Mouse (Mus musculus) forebrain, embryonic 11.5 days (tissue): ENCODE data around the gene Asb16. TPM values are rescaled to one million over a fixed set of nuclear protein-coding genes. Genes with fewer than 3 reads are reported as not detected.

ENCODE experiments used
- ATAC-seq: fragments of 200-750 bp; cut with Nextera tagmentation; replicated peaks from 2 replicates; pipeline ENCODE4 v1.8.0; 2017; ENCODE audit warnings: moderate TSS enrichment; ENCODE audit not compliant: low FRiP score
- DNase-seq: peaks from one replicate; pipeline ENCODE4 v3.0.0-alpha.2; 2017; ENCODE audit warnings: low spot score
- H3K27ac ChIP-seq: fragments of 300-500 bp; sonication (generic); 2 replicates; pipeline ENCODE4 v1.5.1; 2014; ENCODE audit warnings: low read depth, low read length
- H3K27me3 ChIP-seq: fragments of 300-500 bp; sonication (generic); 2 replicates; pipeline ENCODE4 v1.6.1; 2014; ENCODE audit warnings: mild to moderate bottlenecking, low read length, mixed read lengths; ENCODE audit not compliant: control insufficient read depth, insufficient read depth
- H3K36me3 ChIP-seq: fragments of 300-500 bp; sonication (generic); 2 replicates; pipeline ENCODE4 v1.6.1; 2014; ENCODE audit warnings: mild to moderate bottlenecking, low read length, moderate library complexity, mixed read lengths; ENCODE audit not compliant: control insufficient read depth, insufficient read depth
- H3K4me1 ChIP-seq: fragments of 300-500 bp; sonication (generic); replicated peaks from 2 replicates; pipeline ENCODE4 v1.6.1; 2014; ENCODE audit warnings: low read length, mixed read lengths; ENCODE audit not compliant: control insufficient read depth, insufficient read depth
- H3K4me2 ChIP-seq: fragments of 300-500 bp; sonication (generic); 2 replicates; pipeline ENCODE4 v1.6.1; 2014; ENCODE audit warnings: low read depth, mild to moderate bottlenecking, low read length, moderate library complexity, mixed read lengths; ENCODE audit not compliant: severe bottlenecking
- H3K4me3 ChIP-seq: fragments of 300-500 bp; sonication (generic); 2 replicates; pipeline ENCODE4 v1.5.1; 2014; ENCODE audit warnings: low read depth, low read length
- H3K9ac ChIP-seq: fragments of 300-500 bp; sonication (generic); 2 replicates; pipeline ENCODE4 v1.6.1; 2014; ENCODE audit warnings: low read length
- H3K9me3 ChIP-seq: fragments of 300-500 bp; sonication (generic); 2 replicates; pipeline ENCODE4 v1.6.1; 2016; ENCODE audit warnings: low read length, mixed read lengths; ENCODE audit not compliant: control insufficient read depth
- WGBS: fragments of 180-500 bp; shearing (Covaris S2); extraction: QIAGEN DNeasy Blood & Tissue Kit; methylation state at CpG from one replicate; pipeline ENCODE4 v1.1.7; 2014; 5-methylcytosine and 5-hydroxymethylcytosine counted together
- polyA plus RNA-seq: library from polyadenylated mRNA; unstranded; fragments of >200 nt; fragmentation: Nextera tagmentation; extraction: Ambion mirVana; gene quantifications from 2 replicates; pipeline ENCODE4 v1.2.1, GENCODE M21; 2014

Gene Asb16
- polyA plus RNA-seq, 1 experiment from 2014 or later = not detected

DNA sequence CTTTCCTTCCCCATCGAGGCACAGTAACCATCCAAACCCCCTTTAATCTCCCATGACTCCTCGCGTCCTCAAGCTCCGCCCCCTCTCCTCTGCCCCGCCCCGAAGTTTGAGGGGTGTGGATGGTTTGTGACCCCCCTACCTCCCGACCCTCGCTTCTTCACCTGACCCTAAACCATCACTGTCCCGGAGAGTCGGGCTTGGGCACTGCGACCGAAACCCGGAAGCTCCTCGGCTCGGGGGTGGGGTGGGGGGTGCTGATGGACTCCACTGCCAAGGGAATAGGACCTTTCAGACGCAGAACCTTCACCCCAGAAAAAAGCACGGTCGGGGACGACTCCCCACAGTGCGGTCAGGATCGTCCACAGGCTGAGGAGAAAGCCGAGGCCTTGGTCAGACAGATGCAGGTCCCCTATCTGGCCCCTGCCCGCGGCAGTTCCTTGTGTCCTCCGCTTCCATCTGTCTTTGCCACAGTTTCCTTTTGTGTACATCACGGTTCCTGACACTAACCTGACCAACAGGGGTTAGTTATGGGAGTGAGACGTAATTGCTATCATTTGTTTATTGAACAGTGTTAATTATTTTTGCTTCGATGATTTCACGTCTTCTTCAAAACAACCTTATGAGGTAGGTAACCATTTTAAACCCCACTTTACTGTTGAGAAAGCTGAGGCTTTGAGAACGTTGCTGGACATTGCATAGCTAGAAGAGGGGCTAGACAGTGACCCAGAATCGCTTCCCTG lies 16.7 kb downstream of the Asb16 start:
- DNase-seq = no peak
- Histone ChIP-seq H3K4me2 (peak overlapping the region; percentile 70), H3K4me1 (0 out of 2 replicates have a peak, but pooled peaks cover 2% of the 10 kb centered on the region), H3K27ac (peak overlapping the region; percentile 18; the same call in 1 of the 2 replicates), H3K36me3 (peaks cover under 1% of the 10 kb centered on the region; the same call in 1 of the 2 replicates), H3K9me3 (no peaks in the 10 kb centered on the region), H3K27me3 (no peaks in the 10 kb centered on the region), H3K4me3 (peak overlapping the region; percentile 69), H3K9ac (peak overlapping the region; percentile 79)
- WGBS = 6% methylated on average over 31 of the region's 31 CpGs
- ATAC-seq = peak; percentile 64

DNA sequence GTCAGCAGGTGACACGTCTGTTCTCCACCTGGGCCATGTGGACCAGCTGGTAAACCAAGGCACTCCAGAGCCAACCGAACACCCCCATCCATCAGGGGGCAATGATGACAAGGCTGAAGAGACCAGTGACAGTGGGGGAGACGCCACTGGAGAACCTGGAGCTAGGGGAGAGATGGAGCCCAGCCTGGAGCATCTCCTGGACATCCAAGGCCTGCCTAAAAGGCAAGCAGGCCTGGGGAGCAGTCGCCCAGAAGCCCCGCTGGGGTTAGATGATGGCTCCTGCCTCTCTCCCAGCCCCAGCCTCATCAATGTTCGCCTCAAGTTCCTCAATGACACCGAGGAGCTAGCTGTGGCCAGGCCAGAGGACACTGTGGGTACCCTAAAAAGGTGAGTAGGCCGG lies 18.9 kb downstream of the Asb16 start:
- Histone ChIP-seq H3K4me3 (no peak overlapping the region), H3K9ac (no peak overlapping the region), H3K9me3 (no peaks in the 10 kb centered on the region), H3K4me1 (0 out of 2 replicates have a peak, but pooled peaks cover 2% of the 10 kb centered on the region), H3K27ac (no peak overlapping the region), H3K4me2 (no peak overlapping the region), H3K27me3 (no peaks in the 10 kb centered on the region), H3K36me3 (peaks cover 7% of the 10 kb centered on the region; the same call in 1 of the 2 replicates)
- ATAC-seq = no peak
- DNase-seq = no peak
- 87% methylated on average over 8 of the region's 8 CpGs for WGBS

DNA sequence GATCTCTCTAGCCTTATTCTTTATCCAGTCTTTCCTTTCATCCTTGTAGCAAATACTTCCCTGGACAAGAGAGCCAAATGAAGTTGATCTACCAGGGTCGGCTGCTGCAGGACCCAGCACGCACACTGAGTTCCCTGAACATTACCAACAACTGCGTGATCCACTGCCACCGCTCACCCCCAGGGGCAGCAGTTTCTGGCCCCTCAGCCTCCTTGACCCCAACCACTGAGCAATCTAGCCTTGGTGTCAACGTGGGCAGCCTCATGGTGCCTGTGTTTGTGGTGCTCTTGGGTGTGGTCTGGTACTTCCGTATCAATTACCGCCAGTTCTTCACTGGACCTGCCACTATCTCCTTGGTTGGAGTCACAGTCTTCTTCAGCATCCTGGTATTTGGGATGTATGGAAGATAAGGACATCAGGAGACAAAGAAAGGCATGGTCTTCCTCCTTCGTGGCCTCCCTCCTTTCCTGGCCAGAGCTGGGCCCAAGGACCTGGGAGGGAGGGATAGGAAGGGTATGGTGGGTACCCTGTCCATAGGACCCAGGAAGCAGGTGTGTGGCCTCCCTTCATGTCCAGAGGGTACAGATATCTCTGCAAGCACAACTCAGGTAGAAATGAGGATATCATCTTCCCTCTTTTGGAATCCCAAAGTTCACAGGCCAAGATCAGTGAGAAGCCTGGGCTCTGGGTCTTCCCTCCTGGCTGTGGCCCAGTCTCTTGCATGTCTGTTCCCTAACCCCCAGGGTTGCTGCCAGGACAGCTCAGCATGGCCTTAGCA lies 19.7 kb downstream of the Asb16 start:
- DNase-seq (no peak), ATAC-seq (no peak)
- no peaks in the 10 kb centered on the region for H3K9me3 ChIP-seq
- peaks cover 7% of the 10 kb centered on the region; the same call in 1 of the 2 replicates for H3K36me3 ChIP-seq
- no peak overlapping the region for H3K27ac ChIP-seq
- 0 out of 2 replicates have a peak, but pooled peaks cover 2% of the 10 kb centered on the region for H3K4me1 ChIP-seq
- H3K27me3 ChIP-seq = no peaks in the 10 kb centered on the region
- no peak overlapping the region for H3K9ac ChIP-seq
- WGBS = 82% methylated on average over 8 of the region's 8 CpGs
- no peak overlapping the region for H3K4me2 ChIP-seq
- H3K4me3 ChIP-seq = no peak overlapping the region

DNA sequence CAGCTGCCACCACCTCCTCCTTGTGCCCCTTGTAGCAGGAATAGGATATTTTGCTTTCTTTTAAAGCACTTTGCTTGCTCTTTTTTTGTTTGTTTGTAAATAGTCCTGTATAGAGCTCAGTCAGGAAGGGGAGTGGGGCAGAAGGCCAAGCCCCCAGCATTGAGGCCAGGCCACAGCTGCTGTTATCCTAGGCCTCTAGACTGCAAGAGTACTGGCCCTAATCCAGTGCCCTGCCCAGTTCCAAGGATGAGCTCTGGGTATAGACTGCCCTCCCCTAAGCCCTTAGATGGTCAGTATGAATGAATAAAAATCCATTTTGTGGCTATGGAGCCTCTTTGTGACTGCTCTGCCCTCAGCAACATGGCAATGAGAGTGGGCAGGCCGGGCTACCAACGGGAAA lies 20.4 kb downstream of the Asb16 start:
- Histone ChIP-seq H3K9me3 (no peaks in the 10 kb centered on the region), H3K27ac (no peak overlapping the region), H3K4me1 (0 out of 2 replicates have a peak, but pooled peaks cover 2% of the 10 kb centered on the region), H3K27me3 (no peaks in the 10 kb centered on the region), H3K4me3 (no peak overlapping the region), H3K9ac (no peak overlapping the region), H3K4me2 (no peak overlapping the region), H3K36me3 (peaks cover 7% of the 10 kb centered on the region; the same call in 1 of the 2 replicates)
- ATAC-seq = no peak
- DNase-seq = no peak
- 80% methylated on average over 2 of the region's 2 CpGs for WGBS

DNA sequence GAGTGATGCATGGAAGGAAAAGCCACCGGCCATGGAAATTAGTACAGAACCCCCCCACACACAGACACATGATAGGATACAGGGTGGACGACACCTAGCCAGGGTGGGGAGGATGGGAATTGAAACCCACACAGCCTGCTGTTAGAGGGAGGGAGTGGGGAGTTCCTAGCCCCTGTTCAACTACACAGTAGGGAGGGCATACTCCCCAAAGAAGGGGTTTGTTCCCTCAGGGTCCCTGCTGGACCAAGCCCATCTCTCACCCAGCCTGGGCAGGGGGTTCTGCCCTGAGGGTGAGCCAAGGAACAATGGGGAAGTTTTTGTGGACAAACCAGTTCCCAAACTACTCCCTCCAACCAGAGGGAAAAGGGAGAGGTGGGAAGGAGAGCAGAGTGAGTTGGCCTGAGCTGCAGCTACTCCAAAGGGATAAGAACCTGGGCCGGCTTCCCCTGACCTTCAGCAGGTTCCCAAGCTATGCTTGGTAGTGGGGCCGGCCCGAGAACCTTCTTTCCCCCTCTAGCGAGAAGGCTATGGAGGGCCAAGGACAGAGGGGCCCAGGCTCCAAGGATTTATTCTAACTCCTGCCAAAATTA lies 21.1 kb downstream of the Asb16 start:
- Histone ChIP-seq H3K4me2 (no peak overlapping the region), H3K27ac (no peak overlapping the region), H3K9me3 (no peaks in the 10 kb centered on the region), H3K9ac (no peak overlapping the region), H3K4me1 (0 out of 2 replicates have a peak, but pooled peaks cover 2% of the 10 kb centered on the region), H3K27me3 (no peaks in the 10 kb centered on the region), H3K36me3 (peaks cover 7% of the 10 kb centered on the region; the same call in 1 of the 2 replicates), H3K4me3 (no peak overlapping the region)
- WGBS = 59% methylated on average over 5 of the region's 6 CpGs
- DNase-seq = no peak
- no peak for ATAC-seq

DNA sequence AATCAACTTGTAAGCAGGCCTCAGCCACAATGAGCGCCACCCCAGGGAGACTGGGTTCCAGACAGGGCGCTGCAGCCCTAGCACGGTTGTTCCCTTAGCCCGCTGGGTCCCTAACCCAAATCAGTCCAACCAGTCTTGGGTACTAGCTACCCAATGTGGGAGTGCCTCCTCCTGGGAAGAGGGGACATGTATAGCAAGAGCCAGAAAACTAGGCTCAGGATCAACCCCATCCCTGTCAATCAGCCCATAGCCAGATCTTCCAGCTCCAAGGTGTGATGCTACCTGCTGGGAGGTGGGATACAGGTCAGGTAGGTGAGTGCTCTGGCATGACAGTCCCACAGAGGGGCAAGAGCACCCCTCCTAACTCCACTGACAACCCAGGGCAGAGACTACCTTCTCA lies 21.6 kb downstream of the Asb16 start:
- no peak overlapping the region for H3K4me3 ChIP-seq
- peaks cover 7% of the 10 kb centered on the region; the same call in 1 of the 2 replicates for H3K36me3 ChIP-seq
- H3K9me3 ChIP-seq = no peaks in the 10 kb centered on the region
- H3K4me1 ChIP-seq = peaks cover 4% of the 10 kb centered on the region
- H3K27ac ChIP-seq = no peak overlapping the region
- no peak overlapping the region for H3K4me2 ChIP-seq
- ATAC-seq (no peak), DNase-seq (no peak)
- H3K9ac ChIP-seq = no peak overlapping the region
- 80% methylated on average over 4 of the region's 4 CpGs for WGBS
- H3K27me3 ChIP-seq = no peaks in the 10 kb centered on the region

DNA sequence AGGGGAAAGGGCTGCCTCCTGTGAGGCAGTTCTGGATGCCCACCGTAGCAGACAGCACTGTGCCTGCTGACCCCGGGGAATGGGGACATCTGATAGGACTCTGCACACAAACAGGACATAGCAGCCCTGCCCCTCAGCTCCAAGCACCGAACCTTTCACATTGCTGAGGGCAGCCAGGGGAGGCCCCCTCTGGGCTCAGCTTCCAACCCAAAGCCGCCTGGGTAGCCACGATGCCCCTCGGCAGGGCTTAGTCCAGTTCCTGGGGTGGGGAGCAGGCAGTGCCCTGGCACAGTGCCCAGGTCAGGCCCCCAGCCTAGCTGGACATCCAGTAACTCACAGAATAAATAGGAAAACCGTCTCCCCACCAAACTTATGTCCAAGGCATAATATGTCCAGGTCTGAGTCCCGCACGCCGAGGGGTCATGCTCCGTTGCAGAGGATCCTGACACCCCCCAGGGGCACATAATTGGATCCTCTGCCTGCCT lies 22.6 kb downstream of the Asb16 start:
- Histone ChIP-seq H3K4me1 (peaks cover 3% of the 10 kb centered on the region), H3K36me3 (peaks cover 7% of the 10 kb centered on the region; the same call in 1 of the 2 replicates), H3K9ac (no peak overlapping the region), H3K9me3 (no peaks in the 10 kb centered on the region), H3K4me2 (no peak overlapping the region), H3K4me3 (no peak overlapping the region), H3K27ac (no peak overlapping the region), H3K27me3 (no peaks in the 10 kb centered on the region)
- 89% methylated on average over 11 of the region's 11 CpGs for WGBS
- ATAC-seq (no peak), DNase-seq (no peak)

DNA sequence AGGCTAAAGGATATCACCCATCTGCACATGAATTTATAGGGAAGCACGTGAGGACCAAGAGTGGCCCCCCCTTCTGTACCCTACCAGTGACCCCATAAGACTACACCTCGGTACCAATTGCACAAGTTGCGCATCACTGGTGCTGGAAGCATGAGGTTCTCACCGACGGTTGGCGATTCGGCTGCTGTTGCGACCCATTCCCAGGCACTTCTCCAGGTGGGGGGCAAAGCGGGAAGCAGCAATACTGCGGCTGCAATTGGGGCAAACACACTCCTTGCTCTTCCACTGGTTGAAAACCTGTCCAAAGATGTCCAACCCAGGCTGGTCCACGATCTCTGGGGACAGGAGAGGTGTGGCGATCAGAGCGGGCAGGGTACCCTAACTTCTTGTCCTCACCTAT lies 25.4 kb downstream of the Asb16 start:
- H3K27me3 ChIP-seq = no peaks in the 10 kb centered on the region
- no peak overlapping the region for H3K27ac ChIP-seq
- no peak overlapping the region for H3K9ac ChIP-seq
- ATAC-seq (no peak), DNase-seq (no peak)
- H3K4me2 ChIP-seq = no peak overlapping the region
- no peak overlapping the region for H3K4me3 ChIP-seq
- H3K4me1 ChIP-seq = peaks cover 3% of the 10 kb centered on the region
- WGBS = 96% methylated on average over 13 of the region's 13 CpGs
- H3K9me3 ChIP-seq = no peaks in the 10 kb centered on the region
- H3K36me3 ChIP-seq = peaks cover 7% of the 10 kb centered on the region; the same call in 1 of the 2 replicates
